Mouse (Mus musculus): Measurements from ENCODE around the gene Ell.

- TF ChIP-seq CTCF (IDR thresholded peaks at IDR 0.05; ENCODE audit: borderline replicate concordance, insufficient read depth, low read depth, low read length) (no peak), POLR2A (IDR thresholded peaks at IDR 0.05; ENCODE audit: borderline replicate concordance, insufficient read depth, low read length) (no peak)
Observed at GRCm38 (mm10) chr8:70513441-70513840, 25.8 kb upstream of the Ell start.
